Mouse (Mus musculus) embryonic facial prominence, embryonic 15.5 days (tissue): ENCODE data around the gene Rgs6. TPM values are rescaled to one million over a fixed set of nuclear protein-coding genes. Genes with fewer than 3 reads are reported as not detected.

Source experiments
- ATAC-seq: fragments of 200-750 bp; cut with Nextera tagmentation; 2 replicates; pipeline ENCODE4 v1.8.0; 2017; ENCODE audit warnings: low read depth, moderate TSS enrichment; ENCODE audit not compliant: insufficient number of reproducible peaks, low FRiP score, low TSS enrichment
- H3K27ac ChIP-seq: fragments of 300-500 bp; sonication (generic); replicated peaks from 2 replicates; pipeline ENCODE4 v1.5.1; 2015; ENCODE audit warnings: mild to moderate bottlenecking, inconsistent platforms
- H3K27me3 ChIP-seq: fragments of 300-500 bp; sonication (generic); 2 replicates; pipeline ENCODE4 v1.6.1; 2015; ENCODE audit warnings: inconsistent platforms
- H3K36me3 ChIP-seq: fragments of 300-500 bp; sonication (generic); 2 replicates; pipeline ENCODE4 v1.6.1; 2015; ENCODE audit warnings: mild to moderate bottlenecking, inconsistent platforms
- H3K4me1 ChIP-seq: fragments of 300-500 bp; sonication (generic); 2 replicates; pipeline ENCODE4 v1.6.1; 2015; ENCODE audit warnings: inconsistent platforms
- H3K4me2 ChIP-seq: fragments of 300-500 bp; sonication (generic); replicated peaks from 2 replicates; pipeline ENCODE4 v1.6.1; 2015; ENCODE audit warnings: mild to moderate bottlenecking, inconsistent platforms
- H3K4me3 ChIP-seq: fragments of 300-500 bp; sonication (generic); replicated peaks from 2 replicates; pipeline ENCODE4 v1.5.1; 2015; ENCODE audit warnings: mild to moderate bottlenecking, inconsistent platforms
- H3K9ac ChIP-seq: fragments of 300-500 bp; sonication (generic); 2 replicates; pipeline ENCODE4 v1.6.1; 2015; ENCODE audit warnings: inconsistent platforms
- H3K9me3 ChIP-seq: fragments of 300-500 bp; sonication (generic); replicated peaks from 2 replicates; pipeline ENCODE4 v1.6.1; 2016; ENCODE audit warnings: inconsistent platforms
- WGBS: fragments of 180-500 bp; shearing (Covaris S2); methylation state at CpG from one replicate; pipeline ENCODE4 v1.1.7; 2015; 5-methylcytosine and 5-hydroxymethylcytosine counted together
- polyA plus RNA-seq: library from polyadenylated mRNA; unstranded; fragments of >200 nt; fragmentation: Nextera tagmentation; extraction: Ambion mirVana; gene quantifications from 2 replicates; pipeline ENCODE4 v1.2.1, GENCODE M21; 2015

Gene Rgs6
- polyA plus RNA-seq, 1 experiment from 2014 or later, result 5.3 TPM

- Histone ChIP-seq H3K4me1 (no peaks in the 10 kb centered on the region), H3K36me3 (no peaks in the 10 kb centered on the region), H3K27me3 (no peaks in the 10 kb centered on the region), H3K4me3 (no peak overlapping the region), H3K27ac (no peak overlapping the region), H3K9ac (no peak overlapping the region), H3K4me2 (no peak overlapping the region), H3K9me3 (no peaks in the 10 kb centered on the region)
- 78% methylated on average over 3 of the region's 3 CpGs for WGBS
- no peak for ATAC-seq
Observed at GRCm38 (mm10) chr12:82810631-82811030, 222.5 kb downstream of the Rgs6 start.

DNA sequence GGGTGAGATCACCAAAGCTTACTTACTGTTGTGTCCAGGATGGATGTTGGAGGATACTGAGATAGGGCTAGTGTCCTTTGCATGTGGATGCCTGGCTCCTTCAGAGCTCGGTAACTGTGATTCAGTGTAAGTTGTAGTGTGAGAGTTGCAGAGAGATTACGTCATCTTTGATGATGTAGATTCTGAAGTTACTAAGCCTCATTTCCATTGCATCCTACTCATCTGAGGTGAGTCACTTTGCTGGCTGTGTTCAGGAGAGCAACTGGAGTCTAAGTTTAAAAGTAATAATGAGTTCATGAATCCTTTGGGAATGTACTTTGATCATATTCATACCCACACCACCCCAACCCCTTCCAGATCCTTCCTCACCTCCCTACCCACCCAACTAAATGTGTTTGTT is 227.9 kb downstream of the Rgs6 start:
- Histone ChIP-seq H3K4me3 (no peak overlapping the region), H3K27ac (no peak overlapping the region), H3K4me1 (no peaks in the 10 kb centered on the region), H3K4me2 (no peak overlapping the region), H3K36me3 (no peaks in the 10 kb centered on the region), H3K9ac (no peak overlapping the region), H3K9me3 (no peaks in the 10 kb centered on the region), H3K27me3 (no peaks in the 10 kb centered on the region)
- ATAC-seq, result no peak
- WGBS, result 90% methylated on average over 2 of the region's 2 CpGs

GRCm38 (mm10) chr12:82819328-82819727 is 231.2 kb downstream of the Rgs6 start:
- Histone ChIP-seq H3K9me3 (no peaks in the 10 kb centered on the region), H3K9ac (no peak overlapping the region), H3K4me1 (no peaks in the 10 kb centered on the region), H3K36me3 (no peaks in the 10 kb centered on the region), H3K4me2 (no peak overlapping the region), H3K27me3 (no peaks in the 10 kb centered on the region), H3K27ac (no peak overlapping the region), H3K4me3 (no peak overlapping the region)
- WGBS, result 73% methylated on average over 6 of the region's 6 CpGs
- ATAC-seq, result no peak

- WGBS, result 78% methylated on average over 6 of the region's 6 CpGs
- H3K27me3 ChIP-seq, result no peaks in the 10 kb centered on the region
- H3K4me1 ChIP-seq, result no peaks in the 10 kb centered on the region
- no peak overlapping the region for H3K27ac ChIP-seq
- no peak overlapping the region for H3K4me3 ChIP-seq
- no peak for ATAC-seq
- no peak overlapping the region for H3K4me2 ChIP-seq
- H3K9ac ChIP-seq, result no peak overlapping the region
- no peaks in the 10 kb centered on the region for H3K9me3 ChIP-seq
- H3K36me3 ChIP-seq, result no peaks in the 10 kb centered on the region
Observed at GRCm38 (mm10) chr12:82819991-82820390, 231.9 kb downstream of the Rgs6 start.

DNA sequence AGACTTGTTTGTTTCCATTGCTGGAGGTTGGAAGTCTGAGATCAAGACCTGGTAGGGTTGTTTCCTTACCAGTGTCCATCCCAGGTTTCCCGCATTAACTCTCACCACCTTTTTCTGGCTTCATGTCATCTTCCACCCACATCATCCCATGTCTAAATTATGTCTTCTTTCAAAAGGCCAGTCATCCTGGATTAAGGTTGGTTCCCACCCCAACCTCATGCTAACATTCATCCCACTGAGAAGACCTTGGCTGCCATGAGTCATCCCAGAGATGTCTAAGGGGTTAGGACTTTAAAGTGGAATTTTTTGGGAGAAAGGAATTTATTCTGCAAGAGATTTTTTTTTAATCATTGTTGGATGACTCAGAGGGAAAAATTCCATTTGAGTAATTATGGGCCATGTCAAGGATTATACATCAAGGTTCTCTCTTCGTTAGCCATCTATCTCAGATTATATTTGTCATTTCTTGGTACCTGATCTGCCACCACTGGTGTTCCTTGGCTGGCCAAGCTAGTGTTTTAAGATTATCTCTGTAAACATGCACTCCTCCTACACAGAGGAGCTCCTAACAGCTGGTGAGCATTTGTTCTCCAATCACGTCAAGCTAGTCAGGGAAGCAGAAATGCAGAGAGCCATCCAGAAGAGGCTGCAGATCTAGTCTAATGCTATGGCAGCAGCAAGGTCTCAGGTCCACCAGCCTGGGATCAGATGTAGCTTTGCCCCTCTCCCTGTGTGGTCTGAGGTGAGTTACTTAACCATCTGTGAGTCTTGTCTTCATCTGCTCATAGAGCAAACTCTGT is 234.9 kb downstream of the Rgs6 start:
- Histone ChIP-seq H3K4me3 (no peak overlapping the region), H3K4me2 (no peak overlapping the region), H3K27ac (no peak overlapping the region), H3K36me3 (no peaks in the 10 kb centered on the region), H3K9ac (no peak overlapping the region), H3K4me1 (no peaks in the 10 kb centered on the region), H3K27me3 (no peaks in the 10 kb centered on the region), H3K9me3 (no peaks in the 10 kb centered on the region)
- 68% methylated on average over 3 of the region's 3 CpGs for WGBS
- ATAC-seq, result no peak

- H3K4me1 ChIP-seq, result no peaks in the 10 kb centered on the region
- no peaks in the 10 kb centered on the region for H3K9me3 ChIP-seq
- no peak overlapping the region for H3K4me2 ChIP-seq
- H3K9ac ChIP-seq, result no peak overlapping the region
- no peak overlapping the region for H3K4me3 ChIP-seq
- WGBS, result 77% methylated on average over 8 of the region's 8 CpGs
- no peak overlapping the region for H3K27ac ChIP-seq
- H3K36me3 ChIP-seq, result no peaks in the 10 kb centered on the region
- no peaks in the 10 kb centered on the region for H3K27me3 ChIP-seq
- ATAC-seq, result no peak
Observed at GRCm38 (mm10) chr12:82830333-82830732, 242.2 kb downstream of the Rgs6 start.

- Histone ChIP-seq H3K4me1 (peaks cover 5% of the 10 kb centered on the region; the same call in 1 of the 2 replicates), H3K27ac (no peak overlapping the region), H3K9me3 (no peaks in the 10 kb centered on the region), H3K4me3 (no peak overlapping the region), H3K9ac (no peak overlapping the region), H3K27me3 (no peaks in the 10 kb centered on the region), H3K36me3 (no peaks in the 10 kb centered on the region), H3K4me2 (no peak overlapping the region)
- whole genome bisulfite sequencing, result 100% methylated on average over 1 of the region's 1 CpGs
- no peak for ATAC-seq
Observed at GRCm38 (mm10) chr12:82838544-82838943, 250.5 kb downstream of the Rgs6 start.

DNA sequence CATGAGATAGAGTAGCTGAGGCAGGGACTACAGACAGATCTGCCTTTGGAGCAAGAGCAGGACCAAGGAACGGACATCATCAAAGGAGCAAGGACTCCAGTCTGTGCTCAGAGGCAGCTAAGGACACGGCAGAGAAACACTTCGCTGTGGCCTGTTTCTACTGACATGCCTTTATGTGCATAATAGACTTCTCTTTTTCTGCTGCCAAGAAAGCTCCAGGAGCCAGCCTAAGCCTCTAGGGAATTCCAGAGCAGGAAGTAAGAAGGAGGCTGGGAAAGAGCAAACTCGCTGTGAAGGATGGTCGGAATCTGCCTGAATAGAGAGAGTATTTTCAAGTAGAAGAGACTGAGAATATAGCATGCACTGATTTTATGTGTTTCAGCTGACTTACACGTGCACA is 253.5 kb downstream of the Rgs6 start:
- no peak overlapping the region for H3K9ac ChIP-seq
- no peaks in the 10 kb centered on the region for H3K27me3 ChIP-seq
- H3K4me2 ChIP-seq, result no peak overlapping the region
- no peaks in the 10 kb centered on the region for H3K9me3 ChIP-seq
- 35% methylated on average over 6 of the region's 6 CpGs for WGBS
- no peaks in the 10 kb centered on the region for H3K36me3 ChIP-seq
- H3K4me1 ChIP-seq, result peaks cover 5% of the 10 kb centered on the region; the same call in 1 of the 2 replicates
- ATAC-seq, result no peak
- no peak overlapping the region for H3K27ac ChIP-seq
- no peak overlapping the region for H3K4me3 ChIP-seq

- no peaks in the 10 kb centered on the region for H3K4me1 ChIP-seq
Observed at GRCm38 (mm10) chr12:82848304-82848872, 260.3 kb downstream of the Rgs6 start.

GRCm38 (mm10) chr12:82854902-82855301 is 266.8 kb downstream of the Rgs6 start:
- no peak overlapping the region for H3K27ac ChIP-seq
- H3K4me3 ChIP-seq, result no peak overlapping the region
- H3K4me2 ChIP-seq, result no peak overlapping the region
- no peaks in the 10 kb centered on the region for H3K36me3 ChIP-seq
- no peak overlapping the region for H3K9ac ChIP-seq
- H3K4me1 ChIP-seq, result 0 out of 2 replicates have a peak, but pooled peaks cover 3% of the 10 kb centered on the region
- no peaks in the 10 kb centered on the region for H3K27me3 ChIP-seq
- WGBS, result 84% methylated on average over 5 of the region's 5 CpGs
- H3K9me3 ChIP-seq, result no peaks in the 10 kb centered on the region
- ATAC-seq, result no peak

More at GRCm38 (mm10) chr12:82848304-82848872, 260.3 kb downstream of the Rgs6 start:
- Histone ChIP-seq H3K27me3 (no peaks in the 10 kb centered on the region), H3K4me3 (no peak overlapping the region), H3K9me3 (no peaks in the 10 kb centered on the region), H3K36me3 (no peaks in the 10 kb centered on the region), H3K9ac (no peak overlapping the region), H3K4me2 (no peak overlapping the region), H3K27ac (no peak overlapping the region)
- 62% methylated on average over 3 of the region's 3 CpGs for WGBS
- ATAC-seq, result no peak

- H3K9ac ChIP-seq, result no peak overlapping the region
- no peak for ATAC-seq
Observed at GRCm38 (mm10) chr12:82855333-82856107, 267.4 kb downstream of the Rgs6 start.

More at GRCm38 (mm10) chr12:82855333-82856107, 267.4 kb downstream of the Rgs6 start:
- WGBS, result 62% methylated on average over 4 of the region's 4 CpGs
- Histone ChIP-seq H3K27ac (no peak overlapping the region), H3K9me3 (no peaks in the 10 kb centered on the region), H3K4me1 (0 out of 2 replicates have a peak, but pooled peaks cover 3% of the 10 kb centered on the region), H3K4me2 (no peak overlapping the region), H3K36me3 (no peaks in the 10 kb centered on the region), H3K4me3 (no peak overlapping the region), H3K27me3 (no peaks in the 10 kb centered on the region)
